Mouse (Mus musculus) heart, postnatal 0 days (tissue): ENCODE measurements around the gene Lamb3. TPM values are rescaled to one million over a fixed set of nuclear protein-coding genes. Genes with fewer than 3 reads are reported as not detected.

ENCODE experiments used
- ATAC-seq: fragments of 200-750 bp; cut with Nextera tagmentation; 2 replicates; pipeline ENCODE4 v1.8.0; 2017; ENCODE audit warnings: low read depth, moderate number of reproducible peaks, moderate library complexity; ENCODE audit not compliant: insufficient read depth
- DNase-seq: peaks from one replicate; pipeline ENCODE4 v3.0.0-alpha.2; 2016; ENCODE audit warnings: low spot score
- H3K27ac ChIP-seq: fragments of 300-500 bp; sonication (generic); 2 replicates; pipeline ENCODE4 v1.5.1; 2014; ENCODE audit warnings: low read depth, mild to moderate bottlenecking
- H3K27me3 ChIP-seq: fragments of 300-500 bp; sonication (generic); 2 replicates; pipeline ENCODE4 v1.6.1; 2014; ENCODE audit warnings: low read length, mixed read lengths; ENCODE audit not compliant: control insufficient read depth, insufficient read depth
- H3K36me3 ChIP-seq: fragments of 300-500 bp; sonication (generic); replicated peaks from 2 replicates; pipeline ENCODE4 v1.6.1; 2014; ENCODE audit warnings: low read length, mixed read lengths; ENCODE audit not compliant: control insufficient read depth, insufficient read depth
- H3K4me1 ChIP-seq: fragments of 300-500 bp; sonication (generic); 2 replicates; pipeline ENCODE4 v1.6.1; 2014; ENCODE audit warnings: antibody characterized with exemption; ENCODE audit not compliant: control insufficient read depth, insufficient read depth
- H3K4me2 ChIP-seq: fragments of 300-500 bp; sonication (generic); 2 replicates; pipeline ENCODE4 v1.6.1; 2014; ENCODE audit warnings: low read depth, mild to moderate bottlenecking, low read length, moderate library complexity
- H3K4me3 ChIP-seq: fragments of 300-500 bp; sonication (generic); 2 replicates; pipeline ENCODE4 v1.5.1; 2014; ENCODE audit warnings: low read depth, low read length
- H3K9ac ChIP-seq: fragments of 300-500 bp; sonication (generic); replicated peaks from 2 replicates; pipeline ENCODE4 v1.6.1; 2014; ENCODE audit warnings: low read depth, low read length, mixed read lengths
- H3K9me3 ChIP-seq: fragments of 300-500 bp; sonication (generic); replicated peaks from 2 replicates; pipeline ENCODE4 v1.6.1; 2016; ENCODE audit warnings: low read length; ENCODE audit not compliant: control insufficient read depth
- CTCF ChIP-seq: IDR thresholded peaks from 2 replicates; pipeline ENCODE4 v1.5.1; 2016; ENCODE audit warnings: antibody characterized with exemption, control low read depth, low read depth
- EP300 ChIP-seq: IDR thresholded peaks from 2 replicates; pipeline ENCODE4 v1.6.1; 2016; ENCODE audit warnings: antibody characterized with exemption, low read depth
- WGBS: fragments of 180-500 bp; shearing (Covaris S2); extraction: QIAGEN DNeasy Blood & Tissue Kit; methylation state at CpG from one replicate; pipeline ENCODE4 v1.1.7; 2014; 5-methylcytosine and 5-hydroxymethylcytosine counted together
- polyA plus RNA-seq: library from polyadenylated mRNA; unstranded; fragments of >200 nt; fragmentation: Nextera tagmentation; extraction: Ambion mirVana; gene quantifications from 2 replicates; pipeline ENCODE4 v1.2.1, GENCODE M21; 2015
- total RNA-seq: library from RNA; depleted of rRNA; stranded (reverse); fragments of >200 nt; gene quantifications from 2 replicates; pipeline ENCODE4 v1.2.3, GENCODE M21; 2014; ENCODE audit warnings: low replicate concordance

Lamb3 gene
- total and polyA plus RNA-seq, 2 experiments from 2014 or later, result 8.1 to 9.8 TPM

- no peak overlapping the region for H3K4me2 ChIP-seq
- ATAC-seq (no peak), DNase-seq (no peak)
- no peak overlapping the region for H3K27ac ChIP-seq
- no peak overlapping the region for H3K4me3 ChIP-seq
- no peaks in the 10 kb centered on the region for H3K36me3 ChIP-seq
- no peaks in the 10 kb centered on the region for H3K27me3 ChIP-seq
- 52% methylated on average over 3 of the region's 3 CpGs for WGBS
- H3K4me1 ChIP-seq, result no peaks in the 10 kb centered on the region
- H3K9me3 ChIP-seq, result no peaks in the 10 kb centered on the region
- TF ChIP-seq CTCF, result no peak
- TF ChIP-seq EP300, result no peak
- H3K9ac ChIP-seq, result no peak overlapping the region
These were observed 8.5 kb downstream of the Lamb3 start for GRCm38 (mm10) chr1:193216000-193216399.

- no peak overlapping the region for H3K4me3 ChIP-seq
- H3K27me3 ChIP-seq, result no peaks in the 10 kb centered on the region
- no peak overlapping the region for H3K9ac ChIP-seq
- no peaks in the 10 kb centered on the region for H3K4me1 ChIP-seq
- H3K27ac ChIP-seq, result no peak overlapping the region
- 52% methylated on average over 5 of the region's 5 CpGs for WGBS
- H3K36me3 ChIP-seq, result no peaks in the 10 kb centered on the region
- DNase-seq (no peak), ATAC-seq (no peak)
- no peak for TF ChIP-seq EP300
- no peak for TF ChIP-seq CTCF
- no peaks in the 10 kb centered on the region for H3K9me3 ChIP-seq
- H3K4me2 ChIP-seq, result no peak overlapping the region
These were observed 12.9 kb downstream of the Lamb3 start for GRCm38 (mm10) chr1:193220408-193220807.

GRCm38 (mm10) chr1:193225531-193225930 lies 18.0 kb downstream of the Lamb3 start:
- WGBS, result 77% methylated on average over 3 of the region's 3 CpGs
- Histone ChIP-seq H3K4me3 (no peak overlapping the region), H3K9me3 (no peaks in the 10 kb centered on the region), H3K27ac (no peak overlapping the region), H3K9ac (no peak overlapping the region), H3K36me3 (no peaks in the 10 kb centered on the region), H3K4me2 (no peak overlapping the region), H3K27me3 (no peaks in the 10 kb centered on the region), H3K4me1 (0 out of 2 replicates have a peak, but pooled peaks cover 4% of the 10 kb centered on the region)
- DNase-seq (no peak), ATAC-seq (no peak)
- TF ChIP-seq CTCF (no peak), EP300 (no peak)

GRCm38 (mm10) chr1:193226114-193226513 lies 18.6 kb downstream of the Lamb3 start:
- DNase-seq (no peak), ATAC-seq (no peak)
- no peak overlapping the region for H3K27ac ChIP-seq
- TF ChIP-seq CTCF (no peak), EP300 (no peak)
- H3K4me1 ChIP-seq, result 0 out of 2 replicates have a peak, but pooled peaks cover 4% of the 10 kb centered on the region
- H3K4me2 ChIP-seq, result no peak overlapping the region
- H3K9me3 ChIP-seq, result no peaks in the 10 kb centered on the region
- H3K4me3 ChIP-seq, result no peak overlapping the region
- H3K9ac ChIP-seq, result no peak overlapping the region
- WGBS, result 88% methylated on average over 4 of the region's 4 CpGs
- H3K27me3 ChIP-seq, result no peaks in the 10 kb centered on the region
- no peaks in the 10 kb centered on the region for H3K36me3 ChIP-seq

GRCm38 (mm10) chr1:193226724-193227522 lies 19.4 kb downstream of the Lamb3 start:
- no peaks in the 10 kb centered on the region for H3K36me3 ChIP-seq
- H3K4me3 ChIP-seq, result no peak overlapping the region
- H3K4me2 ChIP-seq, result no peak overlapping the region
- TF ChIP-seq EP300 (no peak), CTCF (no peak)
- no peak overlapping the region for H3K9ac ChIP-seq
- H3K27ac ChIP-seq, result no peak overlapping the region
- H3K27me3 ChIP-seq, result no peaks in the 10 kb centered on the region
- no peaks in the 10 kb centered on the region for H3K9me3 ChIP-seq
- 35% methylated on average over 7 of the region's 7 CpGs for WGBS
- ATAC-seq, result no peak
- DNase-seq, result no peak
- H3K4me1 ChIP-seq, result 0 out of 2 replicates have a peak, but pooled peaks cover 4% of the 10 kb centered on the region
